23 mouse cellular contexts compared by ENCODE assay signal in the genomic region with DNA sequence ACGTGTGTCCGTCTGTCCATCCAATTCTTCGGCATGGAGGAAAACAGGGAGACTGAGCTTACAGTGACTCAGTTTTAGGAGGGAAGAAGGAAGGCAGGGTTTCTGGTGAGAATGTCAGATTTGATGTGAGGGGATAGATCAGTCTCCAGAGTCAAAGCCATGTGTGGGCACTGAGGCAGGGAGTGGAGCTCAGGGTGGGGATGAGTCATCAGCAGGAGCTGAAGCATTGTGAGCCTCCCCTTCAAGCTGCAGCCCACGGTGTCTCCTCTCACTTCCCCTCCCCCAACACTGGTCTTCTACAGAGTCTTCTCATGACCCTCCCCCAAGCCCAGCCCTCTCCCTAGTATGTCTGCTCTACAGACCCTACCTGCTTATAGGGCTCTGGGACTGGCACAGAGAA.
"Had no signal": no experiment of that assay in that cellular context is flagged by ENCODE, and none has a peak within 500 bp of the region (broad histone marks: within the 10 kb centered on the region; RNA-seq: fewer than 3 reads in every experiment).

No protein-coding gene starts in this region.

- H3K4me3 ChIP-seq: intestine, embryonic 15.5 days; kidney, embryonic 15.5 days; limb, embryonic 10.5 days; limb, embryonic 13.5 days; liver, embryonic 12.5 days; liver, embryonic 15.5 days; lung, embryonic 15.5 days; megakaryocyte, embryonic 14.5 days; midbrain, embryonic 10.5 days; neural tube, embryonic 12.5 days; neural tube, embryonic 15.5 days; stomach, embryonic 15.5 days had no signal

- DNase-seq: kidney, adult 11 months; kidney, adult 8-10 months; kidney, postnatal 10 days; kidney, postnatal 36 days; liver; lung, adult 18-20 months; lung, postnatal 10 days; lung, postnatal 36 days; midbrain, embryonic 14.5 days; spleen, adult 18-20 months; thymus, postnatal 25 days had no signal

- H3K27ac ChIP-seq: intestine, embryonic 15.5 days; kidney, embryonic 15.5 days; limb, embryonic 10.5 days; limb, embryonic 13.5 days; liver, embryonic 12.5 days; liver, embryonic 15.5 days; lung, embryonic 15.5 days; midbrain, embryonic 10.5 days; neural tube, embryonic 12.5 days; neural tube, embryonic 15.5 days; stomach, embryonic 15.5 days had no signal
